Mouse (Mus musculus): ENCODE results near the gene Calm5.

- no peak for TF ChIP-seq CTCF (IDR thresholded peaks at IDR 0.05; ENCODE audit: control insufficient read depth, insufficient read depth, low read length)
- TF ChIP-seq POLR2A (IDR thresholded peaks at IDR 0.05; ENCODE audit: borderline replicate concordance, control insufficient read depth, low read depth, low read length): no peak
These were observed 3.6 kb upstream of the Calm5 start for GRCm38 (mm10) chr13:3850330-3850729.

Measured in bone marrow, adult 2 months (tissue).